Mouse (Mus musculus) Patski (cell line): ENCODE data around the gene Rap2a. TPM values are rescaled to one million over a fixed set of nuclear protein-coding genes. Genes with fewer than 3 reads are reported as not detected.

ENCODE experiments used
- ATAC-seq: fragments of 100-300 bp; one replicate; pipeline ENCODE4 v1.8.0; 2021
- CTCF ChIA-PET: fragments of 350-600 bp; sonication (Branson Sonifier 250); formaldehyde crosslinking; loops from one replicate; lab custom pipeline; 2022; ENCODE audit warnings: inconsistent platforms; lab: Charles Lee
- POLR2A ChIA-PET: fragments of 350-600 bp; sonication (Branson Sonifier 250); formaldehyde crosslinking; loops from one replicate; lab custom pipeline; 2022; ENCODE audit warnings: antibody characterized with exemption, inconsistent platforms; lab: Charles Lee
- DNase-seq: peaks from one replicate; pipeline ENCODE4 v3.0.0-alpha.2; 2011; ENCODE audit warnings: low read depth, low spot score
- H3K27me3 ChIP-seq: fragments of 371-371 bp; one replicate; pipeline ENCODE4 v1.5.1; 2021
- CTCF ChIP-seq: fragments of 100-300 bp; IDR thresholded peaks from one replicate; pipeline ENCODE4 v1.5.1; 2021
- in situ Hi-C: fragments of 300-500 bp; cut with MboI; formaldehyde crosslinking; loops from 3 replicates; pipeline ENCODE4 v1.11.1; 2018; ENCODE audit warnings: low pct_unique_long_range_greater_than_20kb, mixed read lengths
- polyA plus RNA-seq: library from polyadenylated mRNA; unstranded; gene quantifications from one replicate; pipeline ENCODE4 v1.2.3, GENCODE M21; 2021

Gene Rap2a
- polyA plus RNA-seq, 1 experiment from 2014 or later, result 9.5 TPM

- no peak for TF ChIP-seq CTCF
- ATAC-seq (no peak), DNase-seq (no peak)
- in situ Hi-C loops, result no loop called here
- CTCF ChIA-PET, result no interaction called here
- POLR2A ChIA-PET, result interaction anchor here (0.7 kb wide), 1 partner anchor 125 kb away, joined by 3 read pairs; no protein-coding TSS in a partner anchor
- H3K27me3 ChIP-seq, result no peaks in the 10 kb centered on the region
Observed at GRCm38 (mm10) chr14:120539128-120539527, 60.9 kb downstream of the Rap2a start.

DNA sequence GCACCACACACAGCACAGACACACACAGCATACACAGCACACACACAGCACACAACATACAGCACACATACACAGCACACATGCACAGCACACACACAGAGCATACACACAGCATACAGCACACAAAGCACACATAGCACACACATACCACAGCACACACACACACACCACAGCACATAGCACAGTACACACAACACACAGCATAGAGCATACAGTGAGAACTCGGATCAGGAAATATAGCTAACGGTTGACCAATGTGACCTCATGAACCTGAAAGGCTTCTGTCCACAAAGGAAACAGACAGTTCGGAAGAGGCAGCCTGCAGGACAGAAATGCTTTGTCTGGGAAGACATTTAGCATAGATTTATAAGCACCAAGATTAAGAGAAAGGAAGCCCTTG, 61.4 kb downstream of the Rap2a start:
- in situ Hi-C loops, result no loop called here
- POLR2A ChIA-PET, result interaction anchor here (0.7 kb wide), 1 partner anchor 124 kb away, joined by 3 read pairs; no protein-coding TSS in a partner anchor
- no peaks in the 10 kb centered on the region for H3K27me3 ChIP-seq
- CTCF ChIA-PET, result no interaction called here
- no peak for TF ChIP-seq CTCF
- DNase-seq (no peak), ATAC-seq (no peak)

DNA sequence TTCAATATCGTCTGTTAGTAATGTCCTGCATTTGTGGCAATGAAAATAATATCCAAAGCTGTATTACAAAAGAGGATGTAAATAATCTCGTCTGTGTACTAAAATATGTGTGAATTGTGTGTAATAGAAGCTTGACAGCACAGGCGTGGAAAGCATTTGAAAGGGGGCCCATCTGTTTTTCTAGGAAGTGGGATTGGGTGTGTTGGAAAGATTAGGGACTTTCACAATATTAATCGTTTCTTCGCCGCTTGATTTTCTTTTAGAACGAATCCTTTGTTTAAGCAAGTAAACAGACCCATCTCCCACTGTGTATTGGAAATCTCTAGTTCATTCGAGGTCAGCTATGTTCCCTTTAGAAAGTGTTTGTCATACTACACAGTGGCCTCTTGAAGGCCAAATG, 64.2 kb downstream of the Rap2a start:
- no peaks in the 10 kb centered on the region for H3K27me3 ChIP-seq
- no peak for ATAC-seq
- DNase-seq, result no peak
- ChIA-PET POLR2A (no interaction called here), CTCF (no interaction called here)
- in situ Hi-C loops, result no loop called here
- no peak for TF ChIP-seq CTCF

DNA sequence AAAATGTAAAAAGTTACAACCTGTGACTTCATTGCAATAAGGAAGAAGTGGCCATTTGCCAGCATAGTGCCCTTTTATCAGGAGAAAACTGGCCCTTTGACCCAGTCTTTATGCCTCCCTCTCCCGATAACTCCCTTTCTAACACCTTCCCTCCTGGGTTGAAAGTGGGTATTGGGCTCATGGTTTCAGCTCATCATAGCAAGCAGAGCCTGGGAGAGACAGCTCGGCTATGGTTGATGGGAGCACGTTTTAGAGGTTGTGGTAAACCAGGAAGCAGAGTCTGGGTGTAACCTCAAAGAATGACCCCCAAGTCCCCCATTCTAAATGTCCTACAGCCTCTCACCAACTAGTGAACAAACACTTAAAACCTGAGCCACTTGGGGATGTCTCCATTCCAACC, 64.7 kb downstream of the Rap2a start:
- ChIA-PET POLR2A (no interaction called here), CTCF (no interaction called here)
- no peak for DNase-seq
- no peak for TF ChIP-seq CTCF
- in situ Hi-C loops, result no loop called here
- no peaks in the 10 kb centered on the region for H3K27me3 ChIP-seq
- ATAC-seq, result no peak

DNA sequence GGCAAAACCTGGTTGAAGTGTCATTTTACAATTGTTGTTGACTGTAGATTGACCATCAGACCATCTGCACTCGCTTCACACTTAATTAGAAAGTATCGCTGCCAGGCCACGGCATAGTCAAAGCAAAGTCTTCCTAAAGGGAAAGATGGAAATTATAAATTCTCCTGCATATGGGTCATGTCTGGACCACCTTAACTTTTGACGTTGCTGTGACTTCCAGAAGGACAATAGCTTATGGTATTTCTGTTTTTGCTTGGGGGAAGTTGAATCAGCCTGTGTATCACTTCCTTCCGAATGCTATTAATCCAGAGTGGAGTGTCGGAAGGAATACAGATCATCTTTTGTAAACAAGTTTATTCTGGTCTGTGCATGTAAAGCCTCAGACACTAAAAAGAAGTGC, 65.6 kb downstream of the Rap2a start:
- no peak for DNase-seq
- ATAC-seq, result no peak

DNA sequence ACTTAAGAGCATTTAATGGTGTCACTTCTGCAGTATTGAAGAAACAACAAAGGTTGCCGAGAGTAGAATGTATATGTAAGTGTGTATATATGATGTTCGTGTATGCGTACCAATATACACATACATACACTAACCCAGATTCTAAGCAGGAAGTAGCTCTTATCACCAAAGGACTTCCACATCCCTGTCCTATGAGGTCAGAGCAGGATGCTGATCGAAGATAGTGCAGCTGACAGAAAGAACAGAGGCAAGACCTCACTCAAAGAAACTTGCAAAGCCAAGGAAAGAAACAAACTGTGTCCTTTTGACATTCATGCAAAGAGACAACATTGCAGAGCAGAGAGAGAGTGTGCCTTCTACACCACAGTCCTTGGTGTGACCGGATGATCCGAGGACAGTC, 66.3 kb downstream of the Rap2a start:
- no peak for DNase-seq
- TF ChIP-seq CTCF, result no peak
- CTCF ChIA-PET, result interaction anchor here (0.6 kb wide), 1 partner anchor 26 kb away, joined by 3 read pairs; no protein-coding TSS in a partner anchor
- H3K27me3 ChIP-seq, result no peaks in the 10 kb centered on the region
- POLR2A ChIA-PET, result no interaction called here
- ATAC-seq, result no peak
- in situ Hi-C loops, result no loop called here

More for the DNA sequence above, 65.6 kb downstream of the Rap2a start:
- no peak for TF ChIP-seq CTCF
- POLR2A ChIA-PET, result no interaction called here
- no peaks in the 10 kb centered on the region for H3K27me3 ChIP-seq
- in situ Hi-C loops, result no loop called here
- CTCF ChIA-PET, result no interaction called here

DNA sequence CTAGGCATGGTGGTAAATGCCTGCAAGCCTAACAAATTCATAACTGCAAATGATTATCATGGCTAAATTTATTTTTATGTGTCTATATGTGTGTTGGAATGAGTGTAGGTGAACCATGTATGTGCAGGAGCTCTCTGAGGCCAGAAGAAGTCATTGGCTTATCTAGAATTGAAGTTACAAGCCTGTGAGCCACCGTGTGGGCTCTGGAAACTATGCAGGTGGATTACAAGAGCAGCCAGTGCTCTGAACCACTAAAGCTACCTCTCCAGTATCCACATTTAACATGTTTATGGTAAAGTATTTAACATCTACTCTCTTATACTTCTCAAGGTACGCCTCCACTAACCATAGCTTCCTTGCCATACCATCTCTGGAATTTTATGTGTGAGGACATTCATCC, 66.7 kb downstream of the Rap2a start:
- no peak for ATAC-seq
- no peaks in the 10 kb centered on the region for H3K27me3 ChIP-seq
- POLR2A ChIA-PET, result no interaction called here
- in situ Hi-C loops, result no loop called here
- TF ChIP-seq CTCF, result peak; percentile 11
- CTCF ChIA-PET, result interaction anchor here (0.6 kb wide), 1 partner anchor 27 kb away, joined by 3 read pairs; no protein-coding TSS in a partner anchor
- DNase-seq, result no peak

Other genes starting within 250 kb of the Rap2a start
- gene Mbnl2, start 202.8 kb upstream of the Rap2a start, polyA plus RNA-seq, result 132 TPM